Mouse (Mus musculus) intestine, embryonic 16.5 days (tissue): ENCODE results near the gene Ttbk1. TPM values are rescaled to one million over a fixed set of nuclear protein-coding genes. Genes with fewer than 3 reads are reported as not detected.
A peak's percentile ranks its signal among the peaks of the same experiment; 100 is the strongest.
"Not testable (repeated sequence)": the region's sequence is repeated elsewhere in the genome, so short reads cannot be mapped to it uniquely, and the experiment has no call there.

Source experiments
- ATAC-seq: fragments of 200-750 bp; cut with Nextera tagmentation; 2 replicates; pipeline ENCODE4 v1.8.0; 2017; ENCODE audit warnings: moderate TSS enrichment, moderate library complexity
- H3K27ac ChIP-seq: fragments of 300-500 bp; sonication (generic); 2 replicates; pipeline ENCODE4 v1.5.1; 2014; ENCODE audit warnings: mild to moderate bottlenecking, low read length
- H3K27me3 ChIP-seq: fragments of 300-500 bp; sonication (generic); replicated peaks from 2 replicates; pipeline ENCODE4 v1.6.1; 2014; ENCODE audit warnings: low read length, control low read depth, mixed read lengths; ENCODE audit not compliant: control insufficient read depth, insufficient read depth
- H3K36me3 ChIP-seq: fragments of 300-500 bp; sonication (generic); 2 replicates; pipeline ENCODE4 v1.6.1; 2014; ENCODE audit warnings: low read length, control low read depth; ENCODE audit not compliant: control insufficient read depth, insufficient read depth
- H3K4me1 ChIP-seq: fragments of 300-500 bp; sonication (generic); 2 replicates; pipeline ENCODE4 v1.6.1; 2014; ENCODE audit warnings: low read length, control low read depth, mixed read lengths; ENCODE audit not compliant: control insufficient read depth, insufficient read depth
- H3K4me2 ChIP-seq: fragments of 300-500 bp; sonication (generic); 2 replicates; pipeline ENCODE4 v1.6.1; 2014; ENCODE audit warnings: low read depth, low read length, control low read depth
- H3K4me3 ChIP-seq: fragments of 300-500 bp; sonication (generic); 2 replicates; pipeline ENCODE4 v1.5.1; 2014; ENCODE audit warnings: mild to moderate bottlenecking, low read length
- H3K9ac ChIP-seq: fragments of 300-500 bp; sonication (generic); 2 replicates; pipeline ENCODE4 v1.6.1; 2014; ENCODE audit warnings: low read depth, low read length
- H3K9me3 ChIP-seq: fragments of 300-500 bp; sonication (generic); 2 replicates; pipeline ENCODE4 v1.6.1; 2016; ENCODE audit warnings: low read length, control low read depth; ENCODE audit not compliant: control insufficient read depth
- WGBS: fragments of 180-500 bp; shearing (Covaris S2); extraction: QIAGEN DNeasy Blood & Tissue Kit; methylation state at CpG from one replicate; pipeline ENCODE4 v1.1.7; 2014; 5-methylcytosine and 5-hydroxymethylcytosine counted together
- polyA plus RNA-seq: library from polyadenylated mRNA; unstranded; fragments of >200 nt; fragmentation: Nextera tagmentation; extraction: Ambion mirVana; gene quantifications from 2 replicates; pipeline ENCODE4 v1.2.1, GENCODE M21; 2015

Ttbk1 gene
- polyA plus RNA-seq, 1 experiment from 2014 or later: 0.16 TPM

DNA sequence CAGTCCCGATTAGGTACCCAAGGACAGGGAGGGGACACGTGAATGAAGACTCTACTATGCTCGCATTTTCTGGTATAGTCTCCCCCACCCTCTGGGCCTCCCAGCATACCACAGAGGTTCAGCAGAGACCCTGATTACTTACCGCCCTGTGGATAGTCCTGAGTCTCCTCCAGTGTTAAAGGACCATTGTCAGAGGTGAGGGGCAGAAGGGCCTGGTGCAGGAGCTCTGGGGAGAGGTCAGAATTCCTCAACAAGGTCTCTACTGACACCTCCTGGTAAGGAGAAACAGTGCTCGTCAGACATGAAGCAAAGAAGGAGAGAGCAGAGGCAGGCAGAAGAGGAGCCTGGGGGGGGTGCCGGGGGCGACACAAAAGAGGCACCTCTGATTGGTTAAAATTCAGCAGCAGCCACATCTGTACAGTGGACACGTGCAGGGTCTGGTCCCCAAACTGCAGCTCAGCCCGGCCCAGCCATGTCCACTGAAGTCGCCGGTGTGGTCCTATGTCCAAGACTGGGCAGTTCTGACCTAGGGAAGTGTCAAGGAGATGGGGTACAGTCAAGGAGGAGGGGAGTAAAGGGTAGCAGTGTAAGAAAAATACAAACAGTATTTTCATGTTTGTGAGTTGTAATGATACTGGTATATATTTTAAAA, 23.7 kb upstream of the Ttbk1 start:
- Histone ChIP-seq H3K9me3 (no peaks in the 10 kb centered on the region), H3K4me2 (no peak overlapping the region), H3K36me3 (no peaks in the 10 kb centered on the region), H3K27me3 (no peaks in the 10 kb centered on the region), H3K9ac (no peak overlapping the region), H3K4me1 (no peaks in the 10 kb centered on the region), H3K4me3 (no peak overlapping the region), H3K27ac (no peak overlapping the region)
- WGBS: 45% methylated on average over 11 of the region's 11 CpGs
- no peak for ATAC-seq

DNA sequence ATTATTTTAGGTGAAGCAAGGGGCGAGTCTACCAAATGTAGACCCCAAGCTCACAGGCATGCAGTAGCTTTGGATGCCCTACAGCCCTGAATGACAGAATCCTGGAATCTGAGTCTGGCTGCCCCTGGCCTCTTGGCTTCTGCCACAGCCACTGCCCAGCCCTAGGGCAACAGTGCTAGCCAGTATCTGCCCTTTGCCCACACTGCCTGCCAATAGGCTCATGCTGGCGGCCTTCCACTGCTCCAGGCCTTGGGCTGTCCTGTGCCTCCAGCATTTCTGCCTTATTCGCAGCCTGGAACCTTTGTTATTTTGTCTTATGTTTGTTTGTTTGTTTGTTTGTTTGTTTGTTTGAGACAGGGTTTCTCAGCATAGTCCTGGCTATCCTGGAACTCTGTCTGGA, 18.1 kb upstream of the Ttbk1 start:
- ATAC-seq: no peak
- no peak overlapping the region for H3K27ac ChIP-seq
- WGBS: 88% methylated on average over 3 of the region's 3 CpGs
- no peak overlapping the region for H3K9ac ChIP-seq
- no peaks in the 10 kb centered on the region for H3K9me3 ChIP-seq
- H3K4me2 ChIP-seq: no peak overlapping the region
- H3K36me3 ChIP-seq: no peaks in the 10 kb centered on the region
- no peak overlapping the region for H3K4me3 ChIP-seq
- no peaks in the 10 kb centered on the region for H3K27me3 ChIP-seq
- no peaks in the 10 kb centered on the region for H3K4me1 ChIP-seq

DNA sequence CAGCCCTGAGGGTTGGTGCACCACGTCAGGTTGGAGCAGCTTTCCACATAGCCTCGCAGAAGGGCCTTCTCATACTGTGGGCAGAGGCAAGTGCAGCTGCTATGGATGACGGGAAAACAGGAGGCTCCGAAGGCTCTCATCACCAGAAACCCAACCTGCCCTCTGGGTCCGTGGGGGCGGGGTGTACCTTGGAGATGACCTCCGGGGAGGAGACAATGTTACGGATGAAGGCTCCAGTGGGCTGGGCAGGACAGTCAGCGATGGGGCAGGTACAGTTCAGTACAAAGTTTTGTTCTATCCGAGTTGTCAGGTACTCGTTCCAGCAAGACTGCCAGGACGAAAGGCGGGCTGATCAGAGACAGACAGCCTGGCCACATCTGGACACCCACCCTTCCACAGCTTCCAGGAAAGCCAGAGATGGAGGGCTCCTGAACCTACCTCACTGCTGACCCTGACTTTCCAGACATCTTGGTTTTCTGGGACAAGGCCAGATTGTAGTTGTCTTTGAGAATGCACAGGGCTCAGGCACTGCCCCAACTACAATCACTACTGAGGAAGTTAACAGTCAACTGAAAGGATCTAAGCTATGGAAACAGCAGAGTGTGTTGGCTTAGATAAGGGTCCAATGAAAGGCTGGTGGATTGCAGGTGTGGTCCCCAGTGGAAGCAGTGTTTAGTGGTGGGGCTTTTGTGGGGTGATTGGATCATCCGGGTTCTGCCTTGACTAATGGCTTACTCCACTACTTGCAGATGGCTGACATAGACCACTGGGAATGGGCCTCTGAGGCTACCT, 16.6 kb upstream of the Ttbk1 start:
- no peaks in the 10 kb centered on the region for H3K36me3 ChIP-seq
- no peak overlapping the region for H3K4me3 ChIP-seq
- H3K27me3 ChIP-seq: no peaks in the 10 kb centered on the region
- no peaks in the 10 kb centered on the region for H3K9me3 ChIP-seq
- no peak for ATAC-seq
- H3K27ac ChIP-seq: no peak overlapping the region
- H3K9ac ChIP-seq: no peak overlapping the region
- H3K4me2 ChIP-seq: no peak overlapping the region
- H3K4me1 ChIP-seq: no peaks in the 10 kb centered on the region
- 74% methylated on average over 14 of the region's 14 CpGs for WGBS

DNA sequence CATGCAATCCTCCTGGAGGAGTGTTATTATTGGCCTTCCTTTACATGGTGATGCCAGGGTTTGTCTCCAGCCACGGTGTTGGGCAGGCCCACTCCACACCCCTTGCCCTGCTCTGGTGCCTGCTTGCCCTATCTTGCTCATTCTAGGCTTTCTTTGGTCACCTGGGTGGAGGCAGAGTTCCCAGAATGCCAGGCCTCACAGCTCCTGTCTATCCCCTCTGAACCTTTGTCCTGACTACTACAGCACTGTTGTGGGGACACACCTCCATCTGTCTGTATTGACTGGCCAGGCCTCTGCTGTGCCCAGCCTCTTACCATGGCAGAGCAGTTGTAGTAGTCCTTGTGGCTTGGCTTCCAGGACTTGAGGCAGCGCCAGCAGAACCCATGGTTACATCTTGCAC, 15.3 kb upstream of the Ttbk1 start:
- H3K9me3 ChIP-seq: no peaks in the 10 kb centered on the region
- no peaks in the 10 kb centered on the region for H3K36me3 ChIP-seq
- no peak overlapping the region for H3K9ac ChIP-seq
- no peak overlapping the region for H3K4me3 ChIP-seq
- no peak for ATAC-seq
- H3K27ac ChIP-seq: no peak overlapping the region
- H3K4me1 ChIP-seq: no peaks in the 10 kb centered on the region; the same call in 1 of the 2 replicates
- no peaks in the 10 kb centered on the region for H3K27me3 ChIP-seq
- 81% methylated on average over 2 of the region's 2 CpGs for WGBS
- no peak overlapping the region for H3K4me2 ChIP-seq

DNA sequence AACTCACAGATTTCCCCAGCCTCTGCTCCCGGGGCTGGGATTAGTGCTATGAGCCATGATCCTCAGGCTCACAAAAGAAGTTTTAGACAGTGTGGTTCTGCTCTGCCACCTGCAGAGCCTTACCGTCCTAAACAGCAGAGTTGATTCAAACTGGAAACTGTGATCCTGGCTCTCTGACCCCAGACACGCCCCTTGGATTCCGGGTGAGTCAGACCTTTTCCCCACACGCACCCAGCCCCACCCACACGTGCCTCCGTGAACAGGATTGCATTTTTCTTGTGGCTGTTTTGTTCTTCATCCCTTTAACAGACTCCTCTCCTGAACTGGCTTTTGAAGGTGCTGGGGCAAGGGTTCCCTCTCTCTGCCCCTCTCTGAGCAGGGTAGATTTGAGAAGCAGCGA, 10.5 kb upstream of the Ttbk1 start:
- ATAC-seq: no peak

DNA sequence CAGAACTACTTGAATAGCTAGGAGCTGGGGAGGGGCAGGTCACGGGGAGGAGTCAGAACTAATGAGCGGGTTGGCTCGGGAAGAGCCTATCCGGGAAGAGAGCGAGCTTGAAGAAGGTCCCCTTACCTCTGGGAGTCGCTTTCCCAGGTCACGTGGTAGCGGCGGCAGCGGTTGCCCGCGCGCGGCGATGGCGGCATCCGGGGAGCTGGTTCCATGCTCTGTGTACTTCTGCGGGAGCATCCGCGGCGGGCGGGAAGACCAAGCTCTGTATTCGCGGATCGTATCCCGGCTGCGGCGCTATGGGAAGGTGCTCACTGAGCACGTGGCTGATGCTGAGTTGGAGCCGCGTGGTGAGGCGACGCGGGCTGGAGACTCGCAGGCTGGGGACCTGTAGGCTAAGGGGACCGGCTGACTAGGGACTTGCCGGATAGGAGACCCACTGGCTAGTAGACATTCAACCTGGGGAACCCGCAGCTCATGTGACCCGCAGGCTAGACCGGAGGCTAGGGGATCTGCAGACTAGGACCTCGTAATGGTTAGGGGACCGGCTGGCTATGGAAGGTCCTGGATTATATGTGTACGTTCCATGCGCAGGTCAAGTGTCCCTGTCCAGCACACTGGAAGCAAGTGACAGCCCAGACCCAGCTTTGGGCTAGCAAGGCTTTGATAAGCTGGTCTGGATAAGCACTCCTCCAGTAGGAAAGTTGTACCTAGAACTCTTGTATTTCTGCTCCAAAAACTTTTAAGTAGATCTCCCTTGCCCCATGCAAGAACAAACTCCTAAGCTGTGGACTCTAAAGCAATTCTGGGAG, 9.4 kb upstream of the Ttbk1 start, which contains the start of gene Dnph1:
TSS of gene Dnph1 (plus strand) at position 89 of the 812 bp plus-strand sequence.
- H3K9ac ChIP-seq: peak within 1 kb of the TSS; percentile 82
- no peaks in the 10 kb centered on the region for H3K9me3 ChIP-seq
- H3K4me2 ChIP-seq: peak within 1 kb of the TSS; percentile 94
- H3K27ac ChIP-seq: no peak within 1 kb of the TSS
- H3K4me1 ChIP-seq: peaks cover 4% of the 10 kb centered on the region; the same call in 1 of the 2 replicates
- ATAC-seq: peak; percentile 97
- no peaks in the 10 kb centered on the region for H3K36me3 ChIP-seq
- peak within 1 kb of the TSS; percentile 67 for H3K4me3 ChIP-seq
- under 1% methylated on average over 44 of the region's 44 CpGs for WGBS
- H3K27me3 ChIP-seq: no peaks in the 10 kb centered on the region; the same call in 1 of the 2 replicates

More for the DNA sequence above, 10.5 kb upstream of the Ttbk1 start:
- no peaks in the 10 kb centered on the region; the same call in 1 of the 2 replicates for H3K27me3 ChIP-seq
- H3K4me3 ChIP-seq: no peak overlapping the region
- peaks cover 4% of the 10 kb centered on the region; the same call in 1 of the 2 replicates for H3K4me1 ChIP-seq
- no peaks in the 10 kb centered on the region for H3K36me3 ChIP-seq
- WGBS: 53% methylated on average over 8 of the region's 8 CpGs
- H3K27ac ChIP-seq: no peak overlapping the region
- H3K9me3 ChIP-seq: no peaks in the 10 kb centered on the region
- no peak overlapping the region; the same call in 1 of the 2 replicates for H3K9ac ChIP-seq
- no peak overlapping the region; the same call in 1 of the 2 replicates for H3K4me2 ChIP-seq

DNA sequence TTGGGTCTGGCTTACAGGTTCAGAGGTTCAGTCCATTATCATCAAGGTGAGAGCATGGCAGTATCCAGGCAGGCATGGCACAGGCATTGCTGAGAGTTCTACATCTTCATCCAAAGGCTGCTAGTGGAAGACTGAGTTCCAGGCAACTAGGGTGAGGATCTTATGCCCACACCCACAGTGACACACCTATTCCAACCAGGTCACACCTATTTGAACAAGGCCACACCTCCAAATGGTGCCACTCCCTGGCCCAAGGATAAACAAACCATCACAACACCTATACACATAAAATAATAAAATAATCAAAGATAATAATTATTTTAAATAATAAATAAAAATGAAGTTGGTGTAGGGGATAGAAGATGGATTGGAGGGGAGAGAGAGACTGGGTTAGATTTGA, 8.6 kb upstream of the Ttbk1 start:
- H3K27ac ChIP-seq, H3K9me3 ChIP-seq, H3K4me3 ChIP-seq, H3K4me1 ChIP-seq, H3K36me3 ChIP-seq, H3K4me2 ChIP-seq, H3K27me3 ChIP-seq, H3K9ac ChIP-seq: not testable (repeated sequence)
- ATAC-seq: 0 out of 2 replicates have a peak, but pooled peaks have one; percentile 3

DNA sequence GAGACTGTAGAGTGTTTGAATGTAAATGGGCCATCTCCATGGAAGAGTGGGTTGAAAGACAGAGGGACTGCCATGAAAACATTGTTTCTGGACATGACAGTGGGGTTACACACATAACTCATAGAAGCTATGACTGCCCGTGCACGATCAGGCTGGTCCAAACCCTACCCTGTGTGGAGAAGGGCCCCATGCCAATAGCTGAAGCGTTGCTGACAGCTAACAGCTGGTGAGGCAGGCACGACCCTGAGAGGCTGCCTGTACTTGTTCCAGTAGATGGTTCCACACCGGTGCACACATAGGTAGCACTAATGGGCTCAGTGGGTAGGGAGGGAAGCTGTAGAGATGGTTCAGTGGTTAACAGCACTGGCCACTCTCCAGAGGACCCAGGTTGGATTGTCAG, 8.0 kb upstream of the Ttbk1 start:
- Histone ChIP-seq H3K4me1 (peaks cover 4% of the 10 kb centered on the region; the same call in 1 of the 2 replicates), H3K4me3 (no peak overlapping the region), H3K9me3 (no peaks in the 10 kb centered on the region), H3K27me3 (no peaks in the 10 kb centered on the region; the same call in 1 of the 2 replicates), H3K9ac (no peak overlapping the region), H3K36me3 (no peaks in the 10 kb centered on the region), H3K4me2 (no peak overlapping the region), H3K27ac (no peak overlapping the region)
- ATAC-seq: no peak
- WGBS: 79% methylated on average over 5 of the region's 5 CpGs

DNA sequence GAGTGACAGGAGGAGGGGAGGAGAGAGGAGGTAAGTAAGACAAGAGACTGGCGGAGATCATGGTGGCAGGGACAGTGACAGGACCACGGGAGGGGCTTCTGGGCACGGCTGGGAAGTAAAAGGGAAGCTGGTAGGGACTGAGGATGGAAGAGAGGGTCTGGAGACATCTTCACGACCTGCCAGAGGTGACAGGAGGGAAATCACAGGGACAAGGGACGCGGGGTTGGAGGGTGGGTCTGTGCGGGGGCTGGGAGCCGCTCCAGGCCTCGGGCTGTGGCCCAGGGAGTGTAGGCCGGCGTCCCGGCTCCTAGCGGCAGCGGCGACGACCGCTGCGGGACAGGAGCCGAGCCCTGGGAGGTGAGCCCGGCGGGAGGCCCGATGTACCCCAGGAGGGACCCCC, 480 bp downstream of the Ttbk1 start:
- Histone ChIP-seq H3K4me1 (0 out of 2 replicates have a peak, but pooled peaks cover 4% of the 10 kb centered on the region), H3K36me3 (no peaks in the 10 kb centered on the region), H3K27ac (no peak overlapping the region), H3K4me3 (peak overlapping the region; percentile 45), H3K27me3 (peaks cover 52% of the 10 kb centered on the region), H3K4me2 (peak overlapping the region; percentile 77), H3K9ac (peak overlapping the region; percentile 48), H3K9me3 (no peaks in the 10 kb centered on the region)
- 0 out of 2 replicates have a peak, but pooled peaks have one; percentile 16 for ATAC-seq
- 4% methylated on average over 9 of the region's 22 CpGs for WGBS
